Mouse (Mus musculus) spleen, adult 2 months (tissue): Measurements from ENCODE around the gene Tmem130.

ENCODE experiments used
- CTCF ChIP-seq: fragments of 200-500 bp; IDR thresholded peaks from 2 replicates; pipeline ENCODE4 v1.5.1; 2011; ENCODE audit warnings: mild to moderate bottlenecking, inconsistent platforms; ENCODE audit not compliant: insufficient read depth, insufficient read length, insufficient replicate concordance; ENCODE audit errors: extremely low read depth
- POLR2A ChIP-seq: fragments of 200-500 bp; IDR thresholded peaks from 2 replicates; pipeline ENCODE4 v1.6.1; 2011; ENCODE audit warnings: low read depth, low read length, inconsistent platforms

DNA sequence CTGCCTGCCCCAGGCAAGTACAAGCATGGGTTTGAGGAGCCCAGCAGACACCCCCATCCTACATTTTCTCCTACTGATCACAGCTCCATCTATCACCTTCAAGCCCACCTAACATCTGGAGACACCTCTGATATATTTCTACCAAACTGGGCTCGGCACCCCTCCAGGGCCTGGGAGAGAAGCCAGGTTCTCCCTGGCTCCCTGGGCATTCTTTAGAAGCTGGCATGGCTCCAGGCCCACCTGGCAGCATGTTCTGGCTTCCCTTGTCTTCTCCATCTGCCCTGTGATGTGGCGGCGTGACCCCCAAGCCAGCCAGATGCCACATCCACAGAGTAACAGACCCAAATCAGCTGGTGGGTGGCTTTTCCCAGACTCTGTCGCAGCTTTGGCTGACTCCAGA, 41.3 kb downstream of the Tmem130 start:
- TF ChIP-seq POLR2A (no peak), CTCF (no peak)
